Mouse (Mus musculus) forebrain, embryonic 15.5 days (tissue): ENCODE data around the gene Ccdc187. TPM values are rescaled to one million over a fixed set of nuclear protein-coding genes. Genes with fewer than 3 reads are reported as not detected.

ENCODE experiments used
- ATAC-seq: fragments of 200-750 bp; cut with Nextera tagmentation; replicated peaks from 2 replicates; pipeline ENCODE4 v1.8.0; 2017; ENCODE audit warnings: mild to moderate bottlenecking, moderate TSS enrichment, moderate library complexity
- H3K27ac ChIP-seq: fragments of 300-500 bp; sonication (generic); replicated peaks from 2 replicates; pipeline ENCODE4 v1.5.1; 2015; ENCODE audit warnings: mild to moderate bottlenecking, inconsistent platforms
- H3K27me3 ChIP-seq: fragments of 300-500 bp; sonication (generic); 2 replicates; pipeline ENCODE4 v1.6.1; 2015; ENCODE audit warnings: inconsistent platforms
- H3K36me3 ChIP-seq: fragments of 300-500 bp; sonication (generic); 2 replicates; pipeline ENCODE4 v1.6.1; 2015; ENCODE audit warnings: mild to moderate bottlenecking, inconsistent platforms
- H3K4me1 ChIP-seq: fragments of 300-500 bp; sonication (generic); 2 replicates; pipeline ENCODE4 v1.6.1; 2015; ENCODE audit warnings: inconsistent platforms
- H3K4me2 ChIP-seq: fragments of 300-500 bp; sonication (generic); replicated peaks from 2 replicates; pipeline ENCODE4 v1.6.1; 2015; ENCODE audit warnings: mild to moderate bottlenecking, inconsistent platforms
- H3K4me3 ChIP-seq: fragments of 300-500 bp; sonication (generic); 2 replicates; pipeline ENCODE4 v1.5.1; 2015; ENCODE audit warnings: mild to moderate bottlenecking, inconsistent platforms
- H3K9ac ChIP-seq: fragments of 300-500 bp; sonication (generic); replicated peaks from 2 replicates; pipeline ENCODE4 v1.6.1; 2015; ENCODE audit warnings: mild to moderate bottlenecking, inconsistent platforms
- H3K9me3 ChIP-seq: fragments of 300-500 bp; sonication (generic); 2 replicates; pipeline ENCODE4 v1.6.1; 2016; ENCODE audit warnings: inconsistent platforms
- WGBS: fragments of 180-500 bp; shearing (Covaris S2); methylation state at CpG from one replicate; pipeline ENCODE4 v1.1.7; 2015; ENCODE audit warnings: mixed read lengths; 5-methylcytosine and 5-hydroxymethylcytosine counted together
- polyA plus RNA-seq: library from polyadenylated mRNA; unstranded; fragments of >200 nt; fragmentation: Nextera tagmentation; extraction: Ambion mirVana; gene quantifications from 2 replicates; pipeline ENCODE4 v1.2.1, GENCODE M21; 2015

The Ccdc187 gene
- polyA plus RNA-seq, 1 experiment from 2014 or later, result 0.24 TPM

DNA sequence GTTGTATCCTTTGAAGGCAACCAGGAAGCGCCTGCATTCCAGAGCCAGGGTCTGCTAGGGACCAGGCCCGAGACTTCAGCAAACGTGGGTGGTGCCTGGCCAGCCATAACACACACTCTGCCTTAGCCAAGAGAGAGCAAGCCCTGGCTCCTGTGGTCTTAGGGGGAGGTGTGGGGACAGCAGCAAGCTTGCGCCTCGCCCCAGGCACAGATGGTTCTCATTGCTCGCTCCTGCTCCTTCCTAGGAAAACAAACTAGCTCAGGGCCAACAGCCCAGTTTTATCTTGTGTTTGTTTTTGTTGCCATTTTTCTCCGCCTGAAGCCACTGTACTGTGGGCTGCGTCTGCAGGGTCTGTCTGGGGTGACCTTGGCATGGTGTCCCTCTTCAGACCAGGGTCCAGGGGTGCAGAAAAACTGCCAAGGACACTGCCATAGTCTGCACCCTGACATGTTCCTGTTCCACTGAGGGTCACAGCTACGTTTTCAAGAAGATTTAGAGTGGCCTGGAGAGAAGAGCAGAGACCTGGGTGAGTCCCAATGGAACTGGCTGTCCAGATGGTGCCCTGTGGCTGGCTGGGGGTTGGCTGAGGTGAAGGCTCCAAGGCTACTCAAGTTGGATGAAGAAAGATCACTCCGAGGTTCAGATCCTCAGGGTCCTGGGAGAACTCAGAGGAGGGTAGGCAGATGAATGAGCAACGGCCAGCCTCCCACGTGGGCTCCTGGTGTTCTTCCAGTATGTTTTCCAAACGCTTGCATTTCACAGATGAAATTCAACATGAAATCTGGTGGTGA, 20.1 kb upstream of the Ccdc187 start:
- Histone ChIP-seq H3K4me2 (peak overlapping the region; percentile 84; the same call in 1 of the 2 replicates), H3K9me3 (no peaks in the 10 kb centered on the region), H3K4me1 (peaks cover 33% of the 10 kb centered on the region), H3K4me3 (peak overlapping the region; percentile 80), H3K27me3 (no peaks in the 10 kb centered on the region), H3K27ac (peak overlapping the region; percentile 96), H3K36me3 (no peaks in the 10 kb centered on the region), H3K9ac (peak overlapping the region; percentile 96; the same call in 1 of the 2 replicates)
- no peak for ATAC-seq
- 63% methylated on average over 13 of the region's 13 CpGs for WGBS

DNA sequence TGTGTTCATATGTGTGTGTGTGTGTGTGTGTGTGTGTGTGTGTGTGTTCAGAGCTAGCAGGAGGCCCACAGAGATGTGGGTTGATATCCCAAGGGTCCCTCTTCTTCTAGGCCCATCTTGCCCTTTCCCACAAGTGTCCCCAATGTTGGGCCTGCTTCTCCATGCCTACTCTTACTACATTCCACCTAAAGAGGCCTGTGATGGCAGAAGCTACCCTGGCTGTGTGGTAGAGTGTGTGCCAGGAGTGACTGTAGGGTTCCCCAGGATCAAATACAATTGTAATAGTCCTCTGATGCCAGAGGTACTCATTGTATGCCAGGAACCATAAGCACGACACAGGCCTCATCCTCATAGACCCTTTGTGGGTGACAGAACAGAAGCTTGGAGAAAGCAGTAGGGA, 19.0 kb upstream of the Ccdc187 start:
- no peaks in the 10 kb centered on the region for H3K27me3 ChIP-seq
- H3K36me3 ChIP-seq, result no peaks in the 10 kb centered on the region
- H3K9me3 ChIP-seq, result no peaks in the 10 kb centered on the region
- H3K9ac ChIP-seq, result no peak overlapping the region
- H3K4me3 ChIP-seq, result no peak overlapping the region
- no peak overlapping the region for H3K27ac ChIP-seq
- H3K4me2 ChIP-seq, result no peak overlapping the region
- peaks cover 22% of the 10 kb centered on the region for H3K4me1 ChIP-seq
- ATAC-seq, result no peak
- WGBS, result 92% methylated on average over 1 of the region's 1 CpGs

DNA sequence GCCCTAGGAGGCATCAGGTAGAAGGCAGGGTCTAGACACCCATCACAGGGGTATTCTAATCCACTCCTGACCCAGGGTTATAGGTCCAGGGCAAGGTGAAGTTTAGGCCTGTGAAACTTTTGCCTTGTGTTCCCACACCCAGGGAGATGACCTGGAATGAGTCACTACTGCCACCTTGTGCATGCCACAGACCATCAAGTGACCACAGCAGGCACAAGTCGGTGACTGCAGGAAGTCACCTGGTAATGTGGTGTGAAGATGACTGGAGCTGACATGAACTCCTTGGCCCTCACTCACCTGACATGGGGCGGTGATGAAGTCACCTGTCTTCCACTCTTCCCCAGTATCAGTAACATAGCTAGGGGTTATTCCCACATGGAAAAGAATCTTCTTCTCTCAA, 18.5 kb upstream of the Ccdc187 start:
- Histone ChIP-seq H3K4me1 (peaks cover 16% of the 10 kb centered on the region), H3K27ac (no peak overlapping the region), H3K27me3 (no peaks in the 10 kb centered on the region), H3K4me2 (no peak overlapping the region), H3K9me3 (no peaks in the 10 kb centered on the region), H3K9ac (no peak overlapping the region), H3K36me3 (no peaks in the 10 kb centered on the region), H3K4me3 (no peak overlapping the region)
- ATAC-seq, result no peak
- WGBS, result 67% methylated on average over 2 of the region's 2 CpGs

DNA sequence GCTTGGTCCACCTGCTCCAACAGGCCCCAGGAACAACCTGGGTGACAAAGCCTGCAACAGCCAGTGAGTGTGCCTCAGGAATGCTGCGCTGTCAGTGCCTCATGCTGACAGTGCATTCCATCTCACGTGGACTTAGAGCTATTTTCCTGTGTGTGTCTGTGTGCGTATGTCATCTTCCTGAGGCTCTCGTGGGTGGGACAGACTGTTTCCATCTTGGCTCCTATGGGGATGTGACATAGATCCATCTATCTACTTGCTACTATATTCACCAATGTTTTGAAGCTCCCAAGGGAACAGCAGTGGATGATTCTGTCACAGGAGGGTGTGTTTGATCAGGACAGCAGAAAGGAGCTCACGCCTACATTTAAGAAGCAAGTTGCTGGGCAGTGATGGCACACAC, 17.6 kb upstream of the Ccdc187 start:
- Histone ChIP-seq H3K4me2 (no peak overlapping the region), H3K27me3 (no peaks in the 10 kb centered on the region), H3K4me1 (peaks cover 7% of the 10 kb centered on the region), H3K36me3 (no peaks in the 10 kb centered on the region), H3K4me3 (no peak overlapping the region), H3K9ac (no peak overlapping the region), H3K9me3 (no peaks in the 10 kb centered on the region), H3K27ac (no peak overlapping the region)
- no peak for ATAC-seq
- 72% methylated on average over 5 of the region's 5 CpGs for WGBS

DNA sequence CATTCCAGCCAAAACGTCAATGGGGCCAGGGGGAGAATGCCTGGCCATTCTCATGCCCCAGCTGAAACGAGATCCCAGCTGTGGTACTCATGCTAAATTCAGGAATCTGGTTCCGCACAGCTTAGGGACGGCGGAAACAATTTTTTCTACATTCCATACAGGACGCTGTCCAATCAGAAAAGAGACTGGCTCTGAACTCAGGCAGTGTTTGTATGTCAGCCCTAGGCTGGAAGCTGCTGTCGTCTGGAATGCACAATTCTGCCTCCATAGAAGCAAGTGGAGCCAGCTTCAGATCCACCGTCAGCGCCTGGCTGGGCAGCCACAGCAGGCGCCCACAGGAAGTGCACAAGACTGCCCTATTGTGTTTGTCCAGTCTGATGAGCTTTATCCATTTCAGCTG, 15.4 kb upstream of the Ccdc187 start:
- H3K9ac ChIP-seq, result no peak overlapping the region
- H3K4me1 ChIP-seq, result no peaks in the 10 kb centered on the region; the same call in 1 of the 2 replicates
- 22% methylated on average over 10 of the region's 10 CpGs for WGBS
- H3K27me3 ChIP-seq, result no peaks in the 10 kb centered on the region
- no peaks in the 10 kb centered on the region for H3K9me3 ChIP-seq
- peak overlapping the region; percentile 19; the same call in 1 of the 2 replicates for H3K27ac ChIP-seq
- peak; percentile 69; the same call in 1 of the 2 replicates for ATAC-seq
- H3K4me2 ChIP-seq, result no peak overlapping the region
- no peaks in the 10 kb centered on the region for H3K36me3 ChIP-seq
- no peak overlapping the region for H3K4me3 ChIP-seq

DNA sequence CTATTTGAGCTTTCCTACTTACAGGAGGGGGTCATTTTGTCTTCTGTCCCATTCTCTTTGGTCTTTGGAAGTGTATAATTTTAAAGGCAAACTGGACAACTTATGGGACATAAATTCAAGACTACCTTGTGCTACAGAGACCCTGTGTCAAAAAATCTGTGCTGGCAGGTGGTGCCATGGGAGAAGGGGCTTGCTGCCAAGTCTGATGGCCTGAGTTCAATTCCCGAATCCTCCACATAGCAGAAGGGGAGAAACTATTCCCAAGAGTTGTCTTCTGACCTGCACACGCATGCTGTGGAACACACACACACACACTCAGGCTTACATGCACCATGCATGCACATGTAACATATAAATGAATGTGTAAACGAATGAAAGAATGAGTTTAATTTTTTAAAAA, 12.3 kb upstream of the Ccdc187 start:
- H3K4me2 ChIP-seq, result no peak overlapping the region
- no peaks in the 10 kb centered on the region for H3K27me3 ChIP-seq
- H3K36me3 ChIP-seq, result no peaks in the 10 kb centered on the region
- H3K9ac ChIP-seq, result no peak overlapping the region
- no peaks in the 10 kb centered on the region for H3K4me1 ChIP-seq
- H3K27ac ChIP-seq, result no peak overlapping the region
- no peak overlapping the region for H3K4me3 ChIP-seq
- no peaks in the 10 kb centered on the region for H3K9me3 ChIP-seq
- 91% methylated on average over 3 of the region's 3 CpGs for WGBS
- ATAC-seq, result no peak

DNA sequence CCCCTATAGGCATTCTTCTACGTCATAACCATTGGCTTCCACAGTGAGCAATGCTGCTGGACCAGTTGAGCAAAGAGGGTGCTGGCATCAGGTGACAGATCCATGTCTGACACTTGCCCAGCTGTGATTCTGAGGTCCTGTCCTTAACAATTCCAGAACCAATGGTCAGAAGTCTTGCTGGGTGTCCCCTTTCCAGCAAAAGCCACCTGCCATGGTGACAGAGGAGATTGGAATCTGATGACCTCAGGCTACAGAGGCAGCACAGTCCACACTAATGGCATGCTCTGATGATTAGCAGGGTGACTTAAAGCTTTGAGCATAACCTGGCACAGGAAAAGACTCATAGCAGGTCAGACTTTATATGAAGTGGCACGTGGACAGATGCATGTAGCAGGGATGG, 11.2 kb upstream of the Ccdc187 start:
- no peaks in the 10 kb centered on the region for H3K9me3 ChIP-seq
- no peak overlapping the region for H3K27ac ChIP-seq
- no peaks in the 10 kb centered on the region for H3K36me3 ChIP-seq
- H3K4me3 ChIP-seq, result no peak overlapping the region
- no peaks in the 10 kb centered on the region for H3K27me3 ChIP-seq
- no peak overlapping the region for H3K9ac ChIP-seq
- WGBS, result 79% methylated on average over 2 of the region's 2 CpGs
- no peak overlapping the region for H3K4me2 ChIP-seq
- H3K4me1 ChIP-seq, result peaks cover 2% of the 10 kb centered on the region; the same call in 1 of the 2 replicates
- ATAC-seq, result no peak

DNA sequence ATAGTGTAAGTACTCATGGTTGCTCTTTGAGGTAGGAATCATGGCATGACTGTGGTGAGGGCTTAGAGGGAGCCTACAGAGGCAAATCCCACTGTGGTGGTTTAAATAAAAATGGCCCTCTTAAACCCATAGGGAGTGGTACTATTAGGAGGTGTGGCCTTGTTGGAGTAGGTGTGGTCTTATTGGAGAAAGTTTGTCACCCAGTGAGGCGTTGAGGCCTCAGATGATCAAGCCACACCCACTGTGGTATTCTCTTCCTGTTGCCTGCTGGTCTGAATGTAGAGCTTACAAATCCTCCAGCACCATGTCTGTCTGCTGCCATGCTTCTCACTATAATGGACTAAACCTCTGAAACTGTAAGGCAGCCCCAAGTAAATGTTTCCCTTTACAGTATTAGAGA, 10.4 kb upstream of the Ccdc187 start:
- Histone ChIP-seq H3K9ac (no peak overlapping the region), H3K4me3 (no peak overlapping the region), H3K4me2 (no peak overlapping the region), H3K36me3 (no peaks in the 10 kb centered on the region), H3K27ac (no peak overlapping the region), H3K9me3 (no peaks in the 10 kb centered on the region), H3K27me3 (no peaks in the 10 kb centered on the region), H3K4me1 (peaks cover 10% of the 10 kb centered on the region)
- ATAC-seq, result no peak
- WGBS, result 70% methylated on average over 1 of the region's 1 CpGs

DNA sequence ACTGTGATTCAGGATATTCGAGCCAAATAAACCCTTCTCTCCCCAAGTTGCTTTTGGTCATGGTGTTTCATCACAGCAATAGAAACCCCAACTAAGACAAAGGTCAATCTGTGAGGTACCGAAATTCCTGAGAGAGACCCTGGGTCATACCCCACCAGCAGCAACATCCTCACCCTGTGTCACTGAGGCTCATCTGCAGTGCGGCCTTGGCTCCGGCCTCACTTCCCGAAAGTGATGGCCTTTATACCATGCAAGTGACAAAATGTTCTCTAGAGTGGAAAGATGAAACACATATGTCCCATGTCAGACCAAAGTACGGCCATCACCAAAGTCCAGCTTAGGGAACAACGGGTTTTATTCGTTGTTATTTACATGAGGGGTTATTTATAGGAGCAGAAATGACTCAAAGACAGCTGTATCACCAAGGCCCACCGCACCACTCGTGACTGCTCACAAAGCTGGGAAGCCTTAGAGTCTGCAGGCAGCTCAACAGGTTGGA, 7.7 kb upstream of the Ccdc187 start:
- H3K4me3 ChIP-seq, result no peak overlapping the region
- peaks cover 37% of the 10 kb centered on the region for H3K4me1 ChIP-seq
- H3K27me3 ChIP-seq, result no peaks in the 10 kb centered on the region
- ATAC-seq, result no peak
- H3K36me3 ChIP-seq, result no peaks in the 10 kb centered on the region
- WGBS, result 93% methylated on average over 10 of the region's 10 CpGs
- no peak overlapping the region for H3K27ac ChIP-seq
- H3K4me2 ChIP-seq, result no peak overlapping the region
- H3K9ac ChIP-seq, result no peak overlapping the region
- H3K9me3 ChIP-seq, result no peaks in the 10 kb centered on the region

DNA sequence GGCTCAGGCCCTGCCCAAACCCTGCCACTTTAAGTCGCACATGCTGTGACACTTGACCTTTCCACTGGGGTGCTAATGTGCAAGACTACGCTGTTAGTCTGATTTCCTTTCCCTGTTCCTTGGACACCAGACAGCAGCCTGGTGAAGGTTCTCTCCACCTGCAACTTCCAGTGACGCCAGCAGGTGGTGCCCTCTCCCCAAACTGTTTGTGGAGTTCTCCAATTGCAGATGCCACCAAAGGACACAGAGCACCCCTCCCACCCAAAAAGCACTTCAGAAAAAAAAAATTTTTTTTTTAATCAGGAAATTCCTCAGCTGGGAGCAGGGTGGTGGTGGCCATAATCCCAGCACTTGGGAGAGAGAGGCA, 6.4 kb upstream of the Ccdc187 start:
- Histone ChIP-seq H3K36me3 (no peaks in the 10 kb centered on the region), H3K9ac (no peak overlapping the region), H3K27me3 (no peaks in the 10 kb centered on the region), H3K4me3 (no peak overlapping the region), H3K27ac (no peak overlapping the region), H3K9me3 (no peaks in the 10 kb centered on the region), H3K4me1 (peaks cover 45% of the 10 kb centered on the region), H3K4me2 (no peak overlapping the region)
- WGBS, result 0% methylated on average over 3 of the region's 3 CpGs
- ATAC-seq, result 0 out of 2 replicates have a peak, but pooled peaks have one; percentile 10

DNA sequence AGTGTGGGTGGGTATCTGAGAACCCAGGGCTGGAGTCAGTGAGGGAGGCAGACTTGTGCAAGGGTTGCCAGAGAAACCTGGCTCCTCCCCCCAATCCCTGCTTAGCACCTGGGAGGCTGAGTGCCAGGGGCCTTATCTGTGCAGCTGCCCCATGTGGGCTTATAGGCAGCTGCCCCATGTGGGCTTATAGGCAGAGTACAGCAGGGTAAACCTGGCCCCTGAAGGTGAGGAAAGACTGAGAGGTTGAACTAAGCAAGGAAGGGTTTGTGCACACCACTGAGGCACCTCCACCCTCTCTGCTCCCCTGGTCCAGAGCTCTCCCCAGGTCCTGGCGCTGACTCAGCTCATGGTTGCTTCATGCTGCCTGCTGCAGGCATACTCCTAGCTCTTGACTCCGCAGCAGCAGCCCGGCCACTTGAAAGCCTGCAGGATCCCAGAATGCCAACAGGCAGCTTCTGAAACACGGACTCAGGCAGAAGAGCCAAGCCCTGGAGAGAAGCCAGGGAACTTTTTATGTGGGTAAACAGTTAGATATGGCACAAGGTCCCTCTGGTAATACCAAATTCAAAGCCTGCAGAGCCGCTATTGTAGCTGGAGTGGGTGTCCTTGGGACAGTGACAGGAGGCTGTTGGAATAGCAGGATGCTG, 5.9 kb upstream of the Ccdc187 start:
- Histone ChIP-seq H3K9me3 (no peaks in the 10 kb centered on the region), H3K9ac (no peak overlapping the region), H3K4me1 (peaks cover 45% of the 10 kb centered on the region), H3K36me3 (no peaks in the 10 kb centered on the region), H3K27me3 (no peaks in the 10 kb centered on the region), H3K4me2 (no peak overlapping the region), H3K27ac (no peak overlapping the region), H3K4me3 (no peak overlapping the region)
- 32% methylated on average over 5 of the region's 5 CpGs for WGBS
- ATAC-seq, result no peak

DNA sequence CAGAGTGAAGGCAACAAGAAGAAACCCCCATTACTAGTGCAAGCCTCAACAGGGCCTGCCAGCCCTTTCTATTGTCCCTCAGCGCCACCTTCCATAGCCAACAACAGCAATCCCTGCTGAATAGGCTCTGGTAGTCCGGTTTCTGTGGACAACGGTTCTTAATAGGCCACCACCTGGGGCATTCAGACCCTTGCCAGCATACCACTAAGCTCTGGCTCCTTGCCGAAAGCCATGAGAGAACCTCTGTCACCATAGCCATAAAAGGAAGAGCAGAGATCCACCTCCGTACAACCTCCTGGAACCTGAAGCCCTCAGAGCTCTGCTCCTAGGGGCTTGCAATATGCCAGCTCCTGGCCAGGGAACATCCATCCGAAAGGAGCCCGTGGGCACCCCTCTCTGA, 5.0 kb upstream of the Ccdc187 start:
- WGBS, result 18% methylated on average over 7 of the region's 7 CpGs
- ATAC-seq, result no peak

More for the DNA sequence above, 5.0 kb upstream of the Ccdc187 start:
- H3K27me3 ChIP-seq, result no peaks in the 10 kb centered on the region
- peak overlapping the region; percentile 79 for H3K27ac ChIP-seq
- no peaks in the 10 kb centered on the region for H3K36me3 ChIP-seq
- H3K4me2 ChIP-seq, result peak overlapping the region; percentile 39; the same call in 1 of the 2 replicates
- no peaks in the 10 kb centered on the region for H3K9me3 ChIP-seq
- H3K4me3 ChIP-seq, result no peak overlapping the region
- H3K9ac ChIP-seq, result no peak overlapping the region
- peaks cover 45% of the 10 kb centered on the region for H3K4me1 ChIP-seq
